Mouse (Mus musculus): Measurements from ENCODE around the gene Pth1r. TPM values are rescaled to one million over a fixed set of nuclear protein-coding genes. Genes with fewer than 3 reads are reported as not detected.

Pth1r gene
- polyA plus RNA-seq, 1 experiment from 2014 or later = 67.1 TPM

DNA sequence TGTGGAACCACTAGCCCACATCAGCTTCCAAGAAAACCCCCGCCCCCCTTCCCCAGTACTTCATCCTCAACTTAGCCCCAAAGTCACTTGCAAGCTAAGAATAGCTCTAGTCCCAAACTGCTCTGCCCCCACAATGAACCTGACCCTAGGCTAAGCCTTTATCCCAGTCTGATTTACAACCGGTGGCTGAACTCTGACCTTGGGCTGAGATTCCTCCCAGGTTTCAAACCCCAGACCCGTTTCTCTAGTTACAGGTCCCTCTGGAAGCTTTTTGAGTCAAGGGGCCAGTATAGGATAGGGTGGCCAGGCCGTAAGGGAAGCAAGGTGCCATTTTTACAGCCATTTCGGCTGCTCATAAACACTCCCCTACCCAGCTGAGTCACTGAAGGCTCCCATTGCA, 707 bp downstream of the Pth1r start:
- 9% methylated on average over 5 of the region's 5 CpGs for WGBS
- peaks cover 24% of the 10 kb centered on the region for H3K27me3 ChIP-seq
- H3K4me3 ChIP-seq (replicated peaks) = peak overlapping the region; percentile 6; the same call in 1 of the 2 replicates
- peak overlapping the region; percentile 90 for H3K27ac ChIP-seq
- no peaks in the 10 kb centered on the region for H3K9me3 ChIP-seq (replicated peaks)
- peak overlapping the region; percentile 91; the same call in 1 of the 2 replicates for H3K4me2 ChIP-seq
- H3K36me3 ChIP-seq = no peaks in the 10 kb centered on the region
- ATAC-seq (replicated peaks; ENCODE audit: low FRiP score) = no peak; the same call in 1 of the 2 replicates
- H3K9ac ChIP-seq = no peak overlapping the region
- peaks cover 93% of the 10 kb centered on the region for H3K4me1 ChIP-seq

GRCm38 (mm10) chr9:110745752-110746151, 1.2 kb downstream of the Pth1r start:
- no peak overlapping the region for H3K9ac ChIP-seq
- WGBS = 17% methylated on average over 5 of the region's 5 CpGs
- peak overlapping the region; percentile 90 for H3K27ac ChIP-seq
- H3K4me1 ChIP-seq = peaks cover 92% of the 10 kb centered on the region
- peaks cover 27% of the 10 kb centered on the region for H3K27me3 ChIP-seq
- peak; percentile 38 for ATAC-seq (replicated peaks; ENCODE audit: low FRiP score)
- 0 out of 2 replicates have a peak overlapping the region, but pooled peaks have one; percentile 6 for H3K4me3 ChIP-seq (replicated peaks)
- H3K4me2 ChIP-seq = peak overlapping the region; percentile 91
- no peaks in the 10 kb centered on the region for H3K9me3 ChIP-seq (replicated peaks)
- H3K36me3 ChIP-seq = no peaks in the 10 kb centered on the region

DNA sequence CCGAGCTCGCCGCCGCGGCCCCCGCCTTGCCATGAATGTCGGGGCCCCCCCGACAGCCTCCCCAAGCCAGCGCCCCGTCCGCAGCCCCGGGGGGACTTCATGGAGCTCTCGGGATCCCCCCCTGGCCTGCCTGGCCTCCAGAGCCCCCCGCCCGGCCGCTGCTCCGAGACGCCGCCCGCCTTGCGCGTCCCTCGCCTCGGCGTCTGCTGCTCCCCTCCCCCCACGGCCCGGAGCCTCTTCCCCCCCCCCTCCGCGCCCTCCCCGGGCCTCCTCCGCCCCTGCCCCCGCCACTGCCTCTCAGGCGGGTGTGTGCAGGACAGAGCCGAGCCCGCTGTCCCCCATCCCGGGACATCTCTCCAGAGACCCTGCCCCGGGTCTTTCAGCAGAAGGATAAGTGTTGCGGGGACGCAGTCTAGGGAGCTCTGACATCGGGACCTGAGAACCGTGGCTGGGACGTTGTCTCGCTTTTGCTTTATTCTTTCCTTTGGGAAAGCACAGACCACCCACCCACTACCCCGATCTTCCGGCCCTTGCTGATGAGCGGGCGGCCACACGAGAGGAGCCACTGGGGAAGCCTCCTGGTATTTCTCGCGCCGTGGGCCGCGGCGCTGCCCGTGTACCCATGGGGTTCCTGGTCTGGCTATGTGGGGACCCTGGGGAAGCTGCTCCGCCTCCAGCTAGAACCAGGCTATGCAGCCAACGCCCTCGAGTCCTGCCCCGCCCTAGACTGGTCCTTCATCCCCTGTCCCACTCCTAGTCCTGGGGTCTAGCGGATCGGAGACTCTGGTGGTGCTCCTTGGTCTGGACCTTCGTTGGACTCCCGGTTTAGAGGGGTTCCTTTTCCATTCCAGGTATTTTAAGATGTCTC, 3.3 kb downstream of the Pth1r start:
- Histone ChIP-seq H3K4me1 (peaks cover 83% of the 10 kb centered on the region), H3K27me3 (peaks cover 41% of the 10 kb centered on the region), H3K4me3 (replicated peaks) (peak overlapping the region; percentile 80), H3K9me3 (replicated peaks) (no peaks in the 10 kb centered on the region), H3K36me3 (no peaks in the 10 kb centered on the region; the same call in 1 of the 2 replicates), H3K9ac (peak overlapping the region; percentile 87), H3K4me2 (peak overlapping the region; percentile 91), H3K27ac (peak overlapping the region; percentile 91)
- peak; percentile 30; the same call in 1 of the 2 replicates for ATAC-seq (replicated peaks; ENCODE audit: low FRiP score)
- 3% methylated on average over 55 of the region's 63 CpGs for WGBS

- ATAC-seq (replicated peaks; ENCODE audit: low FRiP score) = peak; percentile 19; the same call in 1 of the 2 replicates
- Histone ChIP-seq H3K27ac (peak overlapping the region; percentile 91), H3K9ac (peak overlapping the region; percentile 87), H3K27me3 (peaks cover 41% of the 10 kb centered on the region), H3K4me2 (peak overlapping the region; percentile 91), H3K36me3 (no peaks in the 10 kb centered on the region; the same call in 1 of the 2 replicates), H3K4me1 (peaks cover 76% of the 10 kb centered on the region), H3K9me3 (replicated peaks) (no peaks in the 10 kb centered on the region), H3K4me3 (replicated peaks) (peak overlapping the region; percentile 80)
- WGBS = under 1% methylated on average over 49 of the region's 49 CpGs
Observed at GRCm38 (mm10) chr9:110742951-110743455, 3.9 kb downstream of the Pth1r start.

GRCm38 (mm10) chr9:110742295-110742950, 4.5 kb downstream of the Pth1r start:
- ATAC-seq (replicated peaks; ENCODE audit: low FRiP score) = peak; percentile 50
- peak overlapping the region; percentile 80 for H3K4me3 ChIP-seq (replicated peaks)
- peak overlapping the region; percentile 91 for H3K4me2 ChIP-seq
- WGBS = under 1% methylated on average over 41 of the region's 71 CpGs
- peak overlapping the region; percentile 91 for H3K27ac ChIP-seq
- H3K4me1 ChIP-seq = peaks cover 73% of the 10 kb centered on the region
- peak overlapping the region; percentile 87 for H3K9ac ChIP-seq
- H3K9me3 ChIP-seq (replicated peaks) = no peaks in the 10 kb centered on the region
- H3K27me3 ChIP-seq = peaks cover 41% of the 10 kb centered on the region
- H3K36me3 ChIP-seq = no peaks in the 10 kb centered on the region; the same call in 1 of the 2 replicates

DNA sequence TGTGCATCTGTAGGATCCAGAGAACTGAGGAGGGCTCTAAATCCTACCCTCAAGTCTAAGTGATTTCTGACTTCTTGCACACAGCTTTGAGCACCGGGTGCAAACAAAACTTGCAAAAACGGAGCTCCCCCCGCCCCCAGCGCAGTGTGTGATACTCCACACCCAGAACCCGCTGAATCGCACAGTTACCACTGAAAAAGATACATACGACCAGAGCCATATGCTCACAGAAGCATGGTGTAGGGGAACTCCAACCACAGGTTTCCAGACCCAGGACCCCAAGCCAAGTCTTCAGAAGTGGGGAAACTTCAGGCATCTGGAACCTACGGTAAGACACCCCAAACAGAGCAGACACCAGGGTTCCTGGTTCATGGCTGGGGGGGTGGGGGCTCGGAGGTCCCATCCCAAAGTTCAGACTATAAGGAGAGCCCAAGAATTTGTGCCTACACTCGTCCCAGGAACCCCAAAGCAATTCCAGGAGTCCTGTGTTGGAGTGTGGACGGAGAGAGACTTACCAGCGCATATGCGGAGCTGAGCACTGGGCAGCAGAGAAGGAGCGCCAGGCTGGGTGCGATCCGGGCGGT, 5.1 kb downstream of the Pth1r start, which contains the start of gene Myl3:
TSS of gene Myl3 (plus strand) at position 151 of the 584 bp plus-strand sequence.
- no peaks in the 10 kb centered on the region for H3K9me3 ChIP-seq (replicated peaks)
- peak within 1 kb of the TSS; percentile 91 for H3K4me2 ChIP-seq
- peak within 1 kb of the TSS; percentile 87 for H3K9ac ChIP-seq
- ATAC-seq (replicated peaks; ENCODE audit: low FRiP score) = no peak
- WGBS = 3% methylated on average over 17 of the region's 17 CpGs
- peak within 1 kb of the TSS; percentile 80 for H3K4me3 ChIP-seq (replicated peaks)
- peak within 1 kb of the TSS; percentile 91 for H3K27ac ChIP-seq
- peaks cover 73% of the 10 kb centered on the region for H3K4me1 ChIP-seq
- H3K27me3 ChIP-seq = peaks cover 41% of the 10 kb centered on the region
- H3K36me3 ChIP-seq = no peaks in the 10 kb centered on the region; the same call in 1 of the 2 replicates

DNA sequence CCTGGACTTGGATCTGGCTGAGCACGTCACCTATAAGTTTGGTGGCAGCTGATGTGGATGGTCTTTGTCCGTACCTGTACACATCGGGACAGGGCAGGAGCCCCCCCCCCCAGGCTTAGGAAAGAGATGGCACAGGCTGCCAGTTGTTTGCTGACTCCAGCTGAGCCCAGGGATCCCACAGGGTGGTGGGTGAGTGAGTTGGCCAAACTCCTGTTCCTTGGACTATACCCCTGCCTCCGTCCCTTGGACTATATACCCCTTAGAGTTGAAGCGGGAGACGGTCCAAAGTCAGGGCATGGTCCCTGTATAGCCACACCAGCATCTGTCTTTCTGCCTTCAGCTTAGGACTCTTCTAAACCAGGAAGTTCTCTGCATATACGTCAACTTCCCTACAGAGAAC, 7.0 kb downstream of the Pth1r start:
- peak overlapping the region; percentile 91; the same call in 1 of the 2 replicates for H3K4me2 ChIP-seq
- H3K27me3 ChIP-seq = peaks cover 45% of the 10 kb centered on the region
- WGBS = 92% methylated on average over 7 of the region's 7 CpGs

DNA sequence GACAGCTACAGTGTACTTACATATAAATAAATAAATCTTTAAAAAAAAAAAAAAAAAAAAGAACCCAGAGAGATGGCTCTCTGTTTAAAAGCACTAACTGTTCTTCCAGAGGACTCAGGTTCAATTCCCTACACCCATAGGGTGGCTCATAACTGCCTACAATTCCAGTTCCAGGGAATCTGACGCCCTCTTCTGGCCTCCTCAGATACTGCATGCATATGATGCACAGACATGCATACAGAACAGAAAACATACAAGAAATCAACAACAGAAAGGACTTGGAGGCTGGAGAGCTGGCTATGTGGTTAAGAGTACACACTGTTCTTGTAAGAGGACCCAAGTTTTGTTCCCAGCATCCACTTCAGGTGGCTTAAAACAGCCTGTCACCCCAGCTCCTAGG, 8.9 kb downstream of the Pth1r start:
- Histone ChIP-seq H3K4me2 (no peak overlapping the region), H3K4me3 (replicated peaks) (no peak overlapping the region), H3K27me3 (peaks cover 43% of the 10 kb centered on the region), H3K9ac (no peak overlapping the region), H3K36me3 (no peaks in the 10 kb centered on the region; the same call in 1 of the 2 replicates), H3K27ac (no peak overlapping the region), H3K4me1 (peaks cover 74% of the 10 kb centered on the region), H3K9me3 (replicated peaks) (no peaks in the 10 kb centered on the region)
- no peak for ATAC-seq (replicated peaks; ENCODE audit: low FRiP score)
- WGBS = 31% methylated on average over 1 of the region's 1 CpGs

More for the DNA sequence above, 7.0 kb downstream of the Pth1r start:
- Histone ChIP-seq H3K27ac (no peak overlapping the region), H3K4me1 (peaks cover 73% of the 10 kb centered on the region), H3K36me3 (no peaks in the 10 kb centered on the region; the same call in 1 of the 2 replicates), H3K9me3 (replicated peaks) (no peaks in the 10 kb centered on the region), H3K4me3 (replicated peaks) (no peak overlapping the region), H3K9ac (no peak overlapping the region)
- ATAC-seq (replicated peaks; ENCODE audit: low FRiP score) = no peak

GRCm38 (mm10) chr9:110736362-110736761, 10.6 kb downstream of the Pth1r start:
- ATAC-seq (replicated peaks; ENCODE audit: low FRiP score) = no peak
- no peak overlapping the region for H3K4me3 ChIP-seq (replicated peaks)
- no peak overlapping the region for H3K4me2 ChIP-seq
- H3K4me1 ChIP-seq = peaks cover 78% of the 10 kb centered on the region
- 26% methylated on average over 9 of the region's 9 CpGs for WGBS
- peak overlapping the region; percentile 15; the same call in 1 of the 2 replicates for H3K27ac ChIP-seq
- H3K36me3 ChIP-seq = no peaks in the 10 kb centered on the region; the same call in 1 of the 2 replicates
- H3K9ac ChIP-seq = peak overlapping the region; percentile 7; the same call in 1 of the 2 replicates
- no peaks in the 10 kb centered on the region for H3K9me3 ChIP-seq (replicated peaks)
- H3K27me3 ChIP-seq = peaks cover 35% of the 10 kb centered on the region

DNA sequence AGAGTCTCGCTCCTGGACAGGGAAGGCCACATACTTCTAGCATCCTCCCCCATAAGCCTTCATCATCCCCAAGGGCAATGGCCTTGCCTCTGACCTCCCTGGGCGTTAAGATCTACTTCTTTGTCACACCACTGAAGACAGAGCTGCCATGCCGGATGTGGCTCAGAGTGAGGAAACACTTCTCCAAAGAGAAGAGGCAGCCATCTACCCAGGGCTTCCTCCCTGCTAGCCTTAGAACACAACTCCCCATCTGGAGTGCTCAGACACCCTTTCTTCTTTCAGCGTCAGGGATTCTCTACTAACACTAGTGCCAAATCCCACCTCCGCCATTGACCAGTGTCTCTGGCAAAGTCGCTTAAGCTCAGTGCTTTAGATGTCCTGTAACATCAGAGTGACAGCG, 12.8 kb downstream of the Pth1r start:
- H3K27ac ChIP-seq = no peak overlapping the region
- peaks cover 74% of the 10 kb centered on the region for H3K4me1 ChIP-seq
- H3K4me2 ChIP-seq = no peak overlapping the region
- 76% methylated on average over 7 of the region's 7 CpGs for WGBS
- ATAC-seq (replicated peaks; ENCODE audit: low FRiP score) = no peak
- no peak overlapping the region for H3K9ac ChIP-seq
- peaks cover 19% of the 10 kb centered on the region; the same call in 1 of the 2 replicates for H3K27me3 ChIP-seq
- peaks cover 17% of the 10 kb centered on the region for H3K36me3 ChIP-seq
- H3K9me3 ChIP-seq (replicated peaks) = no peaks in the 10 kb centered on the region
- H3K4me3 ChIP-seq (replicated peaks) = no peak overlapping the region

- Histone ChIP-seq H3K4me1 (peaks cover 74% of the 10 kb centered on the region), H3K9ac (peak overlapping the region; percentile 37; the same call in 1 of the 2 replicates)
- ATAC-seq (replicated peaks; ENCODE audit: low FRiP score) = peak; percentile 24; the same call in 1 of the 2 replicates
Observed at GRCm38 (mm10) chr9:110733102-110733501, 13.8 kb downstream of the Pth1r start.

More at GRCm38 (mm10) chr9:110733102-110733501, 13.8 kb downstream of the Pth1r start:
- Histone ChIP-seq H3K9me3 (replicated peaks) (no peaks in the 10 kb centered on the region), H3K4me2 (peak overlapping the region; percentile 70), H3K4me3 (replicated peaks) (peak overlapping the region; percentile 40), H3K27ac (peak overlapping the region; percentile 89), H3K27me3 (peaks cover 25% of the 10 kb centered on the region), H3K36me3 (peaks cover 25% of the 10 kb centered on the region)
- 4% methylated on average over 8 of the region's 8 CpGs for WGBS
